Mouse (Mus musculus) embryonic facial prominence, embryonic 14.5 days (tissue): ENCODE measurements at regions not wholly inside any gene's neighbourhood (a gene's known extent, or its start where the extent isn't known, plus 50 kb on each side); places are given as distances from the start of the nearest gene placed in this dataset.

Experiments used
- ATAC-seq: fragments of 200-750 bp; cut with Nextera tagmentation; 2 replicates; pipeline ENCODE4 v1.8.0; 2017; ENCODE audit warnings: low read depth, moderate number of reproducible peaks, moderate TSS enrichment
- DNase-seq: peaks from one replicate; pipeline ENCODE4 v3.0.0-alpha.2; 2015; ENCODE audit warnings: low spot score
- H3K27ac ChIP-seq: fragments of 300-500 bp; sonication (generic); replicated peaks from 2 replicates; pipeline ENCODE4 v1.5.1; 2014; ENCODE audit warnings: low read depth, mild to moderate bottlenecking, low read length, moderate library complexity
- H3K27me3 ChIP-seq: fragments of 300-500 bp; sonication (generic); replicated peaks from 2 replicates; pipeline ENCODE4 v1.6.1; 2014; ENCODE audit warnings: low read length; ENCODE audit not compliant: control insufficient read depth, insufficient read depth
- H3K36me3 ChIP-seq: fragments of 300-500 bp; sonication (generic); 2 replicates; pipeline ENCODE4 v1.6.1; 2014; ENCODE audit warnings: low read length, mixed read lengths; ENCODE audit not compliant: control insufficient read depth, insufficient read depth
- H3K4me1 ChIP-seq: fragments of 300-500 bp; sonication (generic); 2 replicates; pipeline ENCODE4 v1.6.1; 2014; ENCODE audit warnings: antibody characterized with exemption, low read length; ENCODE audit not compliant: control insufficient read depth, insufficient read depth
- H3K4me2 ChIP-seq: fragments of 300-500 bp; sonication (generic); 2 replicates; pipeline ENCODE4 v1.6.1; 2014; ENCODE audit warnings: low read depth, mild to moderate bottlenecking, low read length, moderate library complexity, mixed read lengths
- H3K4me3 ChIP-seq: fragments of 300-500 bp; sonication (generic); 2 replicates; pipeline ENCODE4 v1.5.1; 2014; ENCODE audit warnings: low read depth, mild to moderate bottlenecking, low read length
- H3K9ac ChIP-seq: fragments of 300-500 bp; sonication (generic); 2 replicates; pipeline ENCODE4 v1.6.1; 2014; ENCODE audit warnings: low read depth, mild to moderate bottlenecking, low read length, moderate library complexity, mixed read lengths
- H3K9me3 ChIP-seq: fragments of 300-500 bp; sonication (generic); 2 replicates; pipeline ENCODE4 v1.6.1; 2016; ENCODE audit warnings: low read length; ENCODE audit not compliant: control insufficient read depth
- WGBS: fragments of 180-500 bp; shearing (Covaris S2); extraction: QIAGEN DNeasy Blood & Tissue Kit; methylation state at CpG from one replicate; pipeline ENCODE4 v1.1.7; 2014; 5-methylcytosine and 5-hydroxymethylcytosine counted together

DNA sequence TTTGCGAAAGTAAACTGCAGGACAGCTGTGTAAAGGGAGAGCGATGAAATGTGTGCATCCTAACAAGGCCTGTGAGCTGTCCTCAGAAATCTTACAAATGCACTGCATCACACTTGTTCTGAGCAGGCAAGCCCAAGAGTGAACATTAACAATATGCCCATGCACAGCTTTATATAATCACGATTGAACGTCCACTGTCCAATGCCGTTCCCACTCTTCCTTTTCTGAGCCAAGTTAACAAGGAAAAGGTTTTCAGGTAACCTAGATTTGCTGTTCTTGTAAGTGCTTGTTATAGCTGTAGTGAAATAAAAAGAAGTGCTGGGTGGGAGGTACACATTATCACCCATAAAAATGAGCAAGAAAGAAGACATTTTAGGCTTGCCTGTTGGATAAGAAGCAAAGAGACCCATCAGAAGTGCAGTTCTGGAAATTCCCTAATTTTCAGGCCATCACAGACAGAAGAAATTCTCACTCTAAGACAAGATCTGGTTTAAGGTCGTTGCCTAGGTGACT is 243.3 kb upstream of the Tenm2 start:
- WGBS: 89% methylated on average over 6 of the region's 6 CpGs
- H3K27me3 ChIP-seq: no peaks in the 10 kb centered on the region
- no peak overlapping the region for H3K9ac ChIP-seq
- no peak overlapping the region for H3K27ac ChIP-seq
- no peak overlapping the region for H3K4me2 ChIP-seq
- no peaks in the 10 kb centered on the region for H3K4me1 ChIP-seq
- no peak overlapping the region for H3K4me3 ChIP-seq
- ATAC-seq (no peak), DNase-seq (no peak)
- H3K9me3 ChIP-seq: no peaks in the 10 kb centered on the region
- no peaks in the 10 kb centered on the region for H3K36me3 ChIP-seq

DNA sequence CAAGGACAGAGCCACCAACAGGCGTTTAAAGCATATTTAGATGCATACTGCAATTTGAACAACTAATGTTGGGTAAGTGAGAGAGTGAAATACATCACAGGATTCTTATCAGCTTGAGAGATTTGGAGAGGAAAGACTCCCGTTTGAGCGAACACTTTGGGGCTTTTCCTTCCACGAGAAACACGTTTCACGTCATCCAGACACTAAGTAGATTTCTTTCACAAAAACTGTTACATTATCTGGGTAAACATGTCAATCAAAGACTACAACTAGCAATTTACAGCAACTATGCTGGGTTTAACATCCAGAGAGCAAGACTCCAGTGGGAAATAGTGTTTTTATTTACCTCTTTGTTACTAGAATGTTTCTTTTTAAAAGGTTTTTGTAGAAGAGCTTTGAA is 238.3 kb upstream of the Tenm2 start:
- H3K27ac ChIP-seq: no peak overlapping the region
- H3K9ac ChIP-seq: no peak overlapping the region
- H3K9me3 ChIP-seq: no peaks in the 10 kb centered on the region
- H3K27me3 ChIP-seq: no peaks in the 10 kb centered on the region
- no peak overlapping the region for H3K4me3 ChIP-seq
- H3K36me3 ChIP-seq: no peaks in the 10 kb centered on the region
- H3K4me1 ChIP-seq: no peaks in the 10 kb centered on the region
- WGBS: 60% methylated on average over 6 of the region's 6 CpGs
- ATAC-seq (no peak), DNase-seq (no peak)
- H3K4me2 ChIP-seq: no peak overlapping the region

DNA sequence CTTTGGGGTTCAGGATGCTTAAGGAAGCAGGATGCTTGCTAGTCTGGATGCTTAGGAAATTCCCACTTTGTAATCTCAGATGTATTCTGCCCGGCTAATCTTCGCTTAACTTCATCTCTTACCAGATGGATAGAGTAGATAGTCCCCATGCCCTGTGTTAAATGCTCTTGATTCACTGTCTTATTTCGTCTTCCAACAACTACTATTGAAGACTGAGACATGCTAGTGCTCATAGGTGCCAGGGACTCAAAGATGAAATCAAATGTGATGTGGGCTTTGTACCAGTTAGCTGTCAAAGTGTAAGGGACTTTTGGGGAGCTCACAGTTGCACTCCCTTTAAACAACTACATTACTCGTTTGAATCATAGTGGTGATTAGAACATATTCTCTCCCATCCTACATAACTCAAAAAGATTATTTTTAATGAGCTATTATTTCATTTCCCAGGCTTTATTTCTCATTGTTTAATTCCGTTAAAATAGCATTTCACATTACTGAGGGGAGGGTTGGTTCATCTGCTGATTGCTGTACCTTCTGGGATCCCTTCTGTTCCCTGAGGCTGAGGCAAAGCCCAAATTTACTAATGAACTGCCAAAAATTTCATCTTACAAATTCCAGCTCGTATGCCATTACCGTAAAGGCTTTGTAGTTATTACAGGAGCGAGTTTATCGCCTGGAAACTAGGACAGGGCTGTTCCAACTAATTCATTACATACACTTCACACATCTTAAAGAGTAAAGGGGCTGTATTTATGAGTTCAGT is 228.1 kb upstream of the Tenm2 start:
- H3K4me1 ChIP-seq: no peaks in the 10 kb centered on the region
- H3K9ac ChIP-seq: no peak overlapping the region
- no peak overlapping the region for H3K27ac ChIP-seq
- H3K36me3 ChIP-seq: no peaks in the 10 kb centered on the region
- no peak for ATAC-seq
- WGBS: 81% methylated on average over 9 of the region's 9 CpGs
- no peaks in the 10 kb centered on the region for H3K27me3 ChIP-seq
- no peak for DNase-seq
- H3K9me3 ChIP-seq: no peaks in the 10 kb centered on the region
- H3K4me2 ChIP-seq: no peak overlapping the region
- no peak overlapping the region for H3K4me3 ChIP-seq

DNA sequence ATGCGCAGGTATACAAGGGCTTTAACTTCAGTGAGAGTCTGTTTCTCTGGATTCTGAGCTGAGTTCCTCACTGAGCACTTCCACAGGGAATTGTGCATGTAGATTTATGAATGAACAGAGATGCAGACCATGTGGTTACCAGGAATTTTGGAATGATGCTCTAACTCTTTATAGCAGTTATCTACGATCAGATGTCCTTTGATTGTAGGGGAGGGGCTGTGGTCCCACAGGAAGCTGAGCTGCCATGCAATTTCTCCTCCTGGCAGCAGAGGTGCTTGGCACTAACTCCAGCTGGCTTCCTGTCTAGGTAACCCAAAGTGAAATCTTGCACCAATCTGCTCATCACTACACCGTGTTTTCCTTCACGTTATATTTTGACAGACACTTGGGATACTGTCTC is 226.6 kb upstream of the Tenm2 start:
- Histone ChIP-seq H3K9me3 (no peaks in the 10 kb centered on the region), H3K9ac (no peak overlapping the region), H3K36me3 (no peaks in the 10 kb centered on the region), H3K4me2 (no peak overlapping the region), H3K4me1 (no peaks in the 10 kb centered on the region), H3K4me3 (no peak overlapping the region), H3K27me3 (no peaks in the 10 kb centered on the region), H3K27ac (no peak overlapping the region)
- 72% methylated on average over 4 of the region's 4 CpGs for WGBS
- ATAC-seq (no peak), DNase-seq (no peak)

GRCm38 (mm10) chr11:37447361-37447760 is 211.6 kb upstream of the Tenm2 start:
- Histone ChIP-seq H3K27me3 (no peaks in the 10 kb centered on the region), H3K9me3 (no peaks in the 10 kb centered on the region), H3K9ac (no peak overlapping the region), H3K4me3 (no peak overlapping the region), H3K36me3 (no peaks in the 10 kb centered on the region), H3K27ac (no peak overlapping the region), H3K4me1 (no peaks in the 10 kb centered on the region), H3K4me2 (no peak overlapping the region)
- ATAC-seq: no peak
- DNase-seq: no peak

DNA sequence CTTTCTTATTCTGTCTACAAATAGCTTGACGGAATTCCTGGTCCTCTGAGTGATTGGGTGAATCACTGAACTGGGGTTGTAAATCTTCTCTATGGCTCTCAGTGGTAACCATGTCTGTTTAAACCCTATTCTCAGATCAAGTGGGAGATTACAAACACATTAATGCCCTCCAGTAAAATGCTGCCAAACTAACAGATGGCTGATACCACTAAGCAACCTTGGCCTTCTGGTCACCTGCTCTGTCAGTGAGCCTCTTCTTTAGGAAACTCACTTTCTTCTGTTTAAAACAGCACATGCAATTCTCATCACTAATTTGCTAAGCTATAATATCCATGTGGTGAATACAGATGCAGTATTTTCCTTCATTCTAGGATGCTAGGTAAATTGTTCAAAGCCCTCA is 210.9 kb upstream of the Tenm2 start:
- WGBS: 81% methylated on average over 1 of the region's 1 CpGs
- no peaks in the 10 kb centered on the region for H3K9me3 ChIP-seq
- H3K4me2 ChIP-seq: no peak overlapping the region
- DNase-seq (no peak), ATAC-seq (no peak)
- H3K4me3 ChIP-seq: no peak overlapping the region
- H3K27ac ChIP-seq: no peak overlapping the region
- H3K4me1 ChIP-seq: no peaks in the 10 kb centered on the region
- no peak overlapping the region for H3K9ac ChIP-seq
- no peaks in the 10 kb centered on the region for H3K27me3 ChIP-seq
- H3K36me3 ChIP-seq: no peaks in the 10 kb centered on the region

DNA sequence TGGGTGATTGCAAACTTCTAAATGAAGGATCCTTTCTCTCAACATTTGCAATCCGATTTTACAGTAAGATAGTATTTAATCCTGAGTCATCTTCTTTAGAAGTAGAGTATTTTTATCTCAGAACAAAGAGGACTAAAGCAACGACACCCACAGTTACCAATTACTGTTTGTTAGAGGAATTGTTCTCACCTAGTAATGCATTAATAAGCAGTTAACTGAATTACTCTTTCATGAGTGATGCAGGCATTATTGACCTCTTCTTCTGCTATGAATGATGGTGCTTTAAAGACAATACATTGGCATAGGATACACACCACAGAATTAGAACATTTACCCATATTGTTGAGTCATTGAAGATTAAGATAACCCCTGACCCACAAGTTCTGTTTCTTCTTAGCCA is 207.0 kb upstream of the Tenm2 start:
- H3K36me3 ChIP-seq: no peaks in the 10 kb centered on the region
- H3K9ac ChIP-seq: no peak overlapping the region
- H3K4me1 ChIP-seq: no peaks in the 10 kb centered on the region
- ATAC-seq (no peak), DNase-seq (no peak)
- H3K4me2 ChIP-seq: no peak overlapping the region
- H3K9me3 ChIP-seq: no peaks in the 10 kb centered on the region
- H3K27me3 ChIP-seq: no peaks in the 10 kb centered on the region
- H3K4me3 ChIP-seq: no peak overlapping the region
- WGBS: 69% methylated on average over 2 of the region's 2 CpGs
- no peak overlapping the region for H3K27ac ChIP-seq

DNA sequence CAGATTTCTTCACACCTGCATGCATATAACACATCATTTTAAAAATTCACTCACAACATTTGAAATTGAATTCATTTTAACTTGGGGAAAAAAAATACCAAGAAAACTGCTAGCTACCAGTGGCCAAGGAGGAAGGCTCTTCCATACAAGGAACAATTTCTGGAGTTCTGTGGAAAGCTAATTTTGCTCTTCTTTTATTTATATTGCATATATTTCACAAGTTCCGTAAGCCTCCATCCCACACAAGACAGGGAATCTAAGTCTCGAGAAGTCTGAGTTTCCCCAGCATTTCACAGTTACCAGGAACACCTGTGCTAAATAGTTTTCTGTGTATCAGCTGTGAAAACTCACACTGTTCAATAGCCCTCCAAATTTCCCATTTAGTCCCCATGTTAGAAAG is 198.8 kb upstream of the Tenm2 start:
- H3K4me1 ChIP-seq: no peaks in the 10 kb centered on the region
- no peak overlapping the region for H3K27ac ChIP-seq
- 83% methylated on average over 2 of the region's 2 CpGs for WGBS
- no peak overlapping the region for H3K4me2 ChIP-seq
- no peaks in the 10 kb centered on the region for H3K9me3 ChIP-seq
- H3K4me3 ChIP-seq: no peak overlapping the region
- no peak overlapping the region for H3K9ac ChIP-seq
- DNase-seq (no peak), ATAC-seq (no peak)
- no peaks in the 10 kb centered on the region for H3K36me3 ChIP-seq
- H3K27me3 ChIP-seq: no peaks in the 10 kb centered on the region
